Mouse (Mus musculus): ENCODE measurements around the gene Gm49630. TPM values are rescaled to one million over a fixed set of nuclear protein-coding genes. Genes with fewer than 3 reads are reported as not detected.
"Not testable (repeated sequence)": the region's sequence is repeated elsewhere in the genome, so short reads cannot be mapped to it uniquely, and the experiment has no call there.

Gm49630 gene
- polyA plus RNA-seq, 1 experiment from 2014 or later = not detected

- WGBS = 70% methylated on average over 7 of the region's 8 CpGs
- ATAC-seq (ENCODE audit: extremely low read depth, insufficient number of reproducible peaks, low FRiP score, low TSS enrichment); H3K9ac ChIP-seq: not testable (repeated sequence)
These were observed 17.2 kb upstream of the Gm49630 start for GRCm38 (mm10) chr17:7388958-7389356.

GRCm38 (mm10) chr17:7388341-7388957, 16.7 kb upstream of the Gm49630 start:
- H3K36me3 ChIP-seq; H3K9ac ChIP-seq; H3K4me2 ChIP-seq; H3K9me3 ChIP-seq; ATAC-seq (ENCODE audit: extremely low read depth, insufficient number of reproducible peaks, low FRiP score, low TSS enrichment); H3K27me3 ChIP-seq (replicated peaks); H3K4me1 ChIP-seq; H3K4me3 ChIP-seq; H3K27ac ChIP-seq (replicated peaks): not testable (repeated sequence)
- WGBS = no CpG with 5 or more reads among the region's 2 CpGs

More at GRCm38 (mm10) chr17:7388958-7389356, 17.2 kb upstream of the Gm49630 start:
- not testable (repeated sequence) for H3K9me3 ChIP-seq; H3K4me1 ChIP-seq; H3K36me3 ChIP-seq; H3K4me3 ChIP-seq; H3K4me2 ChIP-seq; H3K27me3 ChIP-seq (replicated peaks); H3K27ac ChIP-seq (replicated peaks)

GRCm38 (mm10) chr17:7386016-7386415, 14.2 kb upstream of the Gm49630 start:
- not testable (repeated sequence) for H3K4me1 ChIP-seq; H3K4me3 ChIP-seq; H3K9me3 ChIP-seq; H3K4me2 ChIP-seq; H3K36me3 ChIP-seq; ATAC-seq (ENCODE audit: extremely low read depth, insufficient number of reproducible peaks, low FRiP score, low TSS enrichment); H3K27ac ChIP-seq (replicated peaks); H3K9ac ChIP-seq; H3K27me3 ChIP-seq (replicated peaks)
- 59% methylated on average over 8 of the region's 8 CpGs for WGBS

- not testable (repeated sequence) for H3K9ac ChIP-seq; H3K9me3 ChIP-seq; H3K27me3 ChIP-seq (replicated peaks); H3K4me2 ChIP-seq; H3K4me3 ChIP-seq; H3K27ac ChIP-seq (replicated peaks); ATAC-seq (ENCODE audit: extremely low read depth, insufficient number of reproducible peaks, low FRiP score, low TSS enrichment); H3K36me3 ChIP-seq; H3K4me1 ChIP-seq
- 76% methylated on average over 3 of the region's 3 CpGs for WGBS
These were observed 13.6 kb upstream of the Gm49630 start, which contains the start of gene Unc93a2 for GRCm38 (mm10) chr17:7385364-7385763. Gene Unc93a2, minus strand, starts transcription at chr17:7385464.

GRCm38 (mm10) chr17:7383167-7384143, 11.7 kb upstream of the Gm49630 start:
- H3K9me3 ChIP-seq; H3K9ac ChIP-seq; H3K27ac ChIP-seq (replicated peaks); H3K36me3 ChIP-seq; ATAC-seq (ENCODE audit: extremely low read depth, insufficient number of reproducible peaks, low FRiP score, low TSS enrichment); H3K4me3 ChIP-seq; H3K4me2 ChIP-seq; H3K4me1 ChIP-seq; H3K27me3 ChIP-seq (replicated peaks): not testable (repeated sequence)
- WGBS = 80% methylated on average over 12 of the region's 13 CpGs

GRCm38 (mm10) chr17:7382711-7383110, 10.9 kb upstream of the Gm49630 start:
- not testable (repeated sequence) for H3K4me1 ChIP-seq; H3K4me3 ChIP-seq; H3K36me3 ChIP-seq; ATAC-seq (ENCODE audit: extremely low read depth, insufficient number of reproducible peaks, low FRiP score, low TSS enrichment); H3K4me2 ChIP-seq; H3K27ac ChIP-seq (replicated peaks); H3K27me3 ChIP-seq (replicated peaks); H3K9ac ChIP-seq; H3K9me3 ChIP-seq
- WGBS = 87% methylated on average over 1 of the region's 3 CpGs

GRCm38 (mm10) chr17:7377907-7378306, 6.1 kb upstream of the Gm49630 start:
- 22% methylated on average over 3 of the region's 3 CpGs for WGBS
- H3K4me2 ChIP-seq, H3K9ac ChIP-seq: not testable (repeated sequence)

GRCm38 (mm10) chr17:7376951-7377700, 5.3 kb upstream of the Gm49630 start:
- not testable (repeated sequence) for H3K9me3 ChIP-seq; H3K27me3 ChIP-seq (replicated peaks); H3K4me2 ChIP-seq; H3K4me1 ChIP-seq; ATAC-seq (ENCODE audit: extremely low read depth, insufficient number of reproducible peaks, low FRiP score, low TSS enrichment); H3K27ac ChIP-seq (replicated peaks); H3K9ac ChIP-seq; H3K4me3 ChIP-seq; H3K36me3 ChIP-seq
- WGBS = 91% methylated on average over 1 of the region's 3 CpGs

More at GRCm38 (mm10) chr17:7377907-7378306, 6.1 kb upstream of the Gm49630 start:
- not testable (repeated sequence) for ATAC-seq (ENCODE audit: extremely low read depth, insufficient number of reproducible peaks, low FRiP score, low TSS enrichment); H3K27me3 ChIP-seq (replicated peaks); H3K27ac ChIP-seq (replicated peaks); H3K4me3 ChIP-seq; H3K9me3 ChIP-seq; H3K36me3 ChIP-seq; H3K4me1 ChIP-seq

GRCm38 (mm10) chr17:7369401-7369800, 2.4 kb downstream of the Gm49630 start:
- H3K4me1 ChIP-seq; H3K27me3 ChIP-seq (replicated peaks); ATAC-seq (ENCODE audit: extremely low read depth, insufficient number of reproducible peaks, low FRiP score, low TSS enrichment); H3K36me3 ChIP-seq; H3K9ac ChIP-seq; H3K9me3 ChIP-seq; H3K27ac ChIP-seq (replicated peaks); H3K4me3 ChIP-seq; H3K4me2 ChIP-seq: not testable (repeated sequence)
- 51% methylated on average over 6 of the region's 6 CpGs for WGBS

GRCm38 (mm10) chr17:7366676-7367374, 5.0 kb downstream of the Gm49630 start:
- not testable (repeated sequence) for H3K9ac ChIP-seq; H3K4me3 ChIP-seq; H3K27me3 ChIP-seq (replicated peaks); H3K4me2 ChIP-seq; H3K27ac ChIP-seq (replicated peaks); H3K36me3 ChIP-seq; H3K4me1 ChIP-seq; H3K9me3 ChIP-seq; ATAC-seq (ENCODE audit: extremely low read depth, insufficient number of reproducible peaks, low FRiP score, low TSS enrichment)
- WGBS = 49% methylated on average over 5 of the region's 7 CpGs

GRCm38 (mm10) chr17:7366265-7366664, 5.5 kb downstream of the Gm49630 start:
- not testable (repeated sequence) for H3K9ac ChIP-seq; ATAC-seq (ENCODE audit: extremely low read depth, insufficient number of reproducible peaks, low FRiP score, low TSS enrichment); H3K27ac ChIP-seq (replicated peaks); H3K27me3 ChIP-seq (replicated peaks); H3K4me2 ChIP-seq; H3K36me3 ChIP-seq; H3K4me3 ChIP-seq; H3K9me3 ChIP-seq; H3K4me1 ChIP-seq
- WGBS = 40% methylated on average over 1 of the region's 1 CpGs

Data from heart, embryonic 13.5 days (tissue).